Mouse (Mus musculus): Measurements from ENCODE around the gene Arl3. TPM values are rescaled to one million over a fixed set of nuclear protein-coding genes. Genes with fewer than 3 reads are reported as not detected.
"Not testable (repeated sequence)": the region's sequence is repeated elsewhere in the genome, so short reads cannot be mapped to it uniquely, and the experiment has no call there.

Arl3 gene
- total RNA-seq, 2 experiments from 2014 or later, result 122 to 129 TPM

- no peak for TF ChIP-seq CTCF (conservative IDR thresholded peaks at IDR 0.05)
- Histone ChIP-seq H3K4me3 (peak overlapping the region; percentile 92), H3K27ac (peak overlapping the region; percentile 97)
- DNase-seq (ENCODE audit: low spot score in 2 of 2), result no peak
Observed at GRCm38 (mm10) chr19:46572548-46572947, 450 bp downstream of the Arl3 start.

GRCm38 (mm10) chr19:46571878-46572244 lies 1.1 kb downstream of the Arl3 start:
- Histone ChIP-seq H3K27ac (peak overlapping the region; percentile 97; the same call in 1 of the 2 replicates), H3K4me3 (peak overlapping the region; percentile 92)
- TF ChIP-seq CTCF (conservative IDR thresholded peaks at IDR 0.05), result no peak
- peak in 1 of 2 experiments; percentile 35 for DNase-seq (ENCODE audit: low spot score in 2 of 2)

DNA sequence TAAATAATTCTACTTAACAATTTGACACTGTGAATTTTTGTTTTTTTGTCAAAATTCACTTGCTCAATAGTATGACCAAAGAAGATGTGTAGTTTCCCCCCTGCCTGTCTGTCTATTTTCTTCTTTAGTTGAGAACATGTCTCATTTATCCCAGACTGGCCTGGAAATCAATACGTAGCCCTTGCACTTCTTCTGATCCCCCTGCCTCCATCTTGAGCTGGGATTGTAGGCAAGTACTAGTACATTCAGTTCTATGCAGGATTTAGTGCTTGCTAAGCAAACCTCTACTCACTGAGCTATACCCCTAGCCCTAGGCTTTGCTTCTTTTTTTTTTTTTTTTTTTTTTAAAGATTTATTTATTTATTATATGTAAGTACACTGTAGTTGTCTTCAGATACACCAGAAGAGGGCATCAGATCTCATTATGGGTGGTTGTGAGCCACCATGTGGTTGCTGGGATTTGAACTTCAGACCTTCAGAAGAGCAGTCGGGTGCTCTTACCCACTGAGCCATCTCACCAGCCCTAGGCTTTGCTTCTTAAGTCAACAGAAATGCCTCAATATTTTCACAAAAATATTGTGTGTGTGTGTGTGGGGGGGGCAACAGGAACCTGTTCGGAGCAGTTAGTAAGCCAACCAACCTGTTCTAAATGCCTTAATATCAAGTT lies 1.7 kb downstream of the Arl3 start:
- H3K27ac ChIP-seq; DNase-seq (ENCODE audit: low spot score in 2 of 2): not testable (repeated sequence)
- peak; percentile 43 for TF ChIP-seq CTCF (conservative IDR thresholded peaks at IDR 0.05)
- H3K4me3 ChIP-seq, result peak overlapping the region; percentile 92

DNA sequence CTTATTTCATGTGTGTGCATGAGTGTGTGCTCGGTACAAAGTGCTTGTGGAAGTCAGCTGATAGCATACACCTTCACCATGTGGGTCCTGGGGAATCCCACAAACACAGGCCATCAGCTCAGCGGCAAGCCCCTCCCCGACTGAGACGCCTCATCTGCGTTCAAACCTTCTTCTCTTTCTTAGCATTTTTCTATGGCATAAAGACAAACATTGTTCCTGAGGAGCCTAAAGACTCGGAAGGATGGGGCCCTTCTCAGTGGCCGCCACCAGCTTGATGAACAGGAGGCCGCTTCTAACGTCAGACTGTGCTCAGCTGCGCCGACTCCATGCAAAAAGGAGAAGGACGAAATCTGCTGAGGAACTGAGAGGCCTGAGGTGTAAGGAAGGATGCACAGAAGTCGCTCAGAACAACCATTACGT lies 8.9 kb downstream of the Arl3 start:
- Histone ChIP-seq H3K27ac (no peak overlapping the region; the same call in 1 of the 2 replicates), H3K4me3 (no peak overlapping the region)
- TF ChIP-seq CTCF (conservative IDR thresholded peaks at IDR 0.05), result no peak
- no peak for DNase-seq (ENCODE audit: low spot score in 2 of 2)

GRCm38 (mm10) chr19:46563603-46564002 lies 9.4 kb downstream of the Arl3 start:
- TF ChIP-seq CTCF (conservative IDR thresholded peaks at IDR 0.05), result no peak
- DNase-seq (ENCODE audit: low spot score in 2 of 2), result no peak
- H3K4me3 ChIP-seq, result no peak overlapping the region
- H3K27ac ChIP-seq, result no peak overlapping the region; the same call in 1 of the 2 replicates

DNA sequence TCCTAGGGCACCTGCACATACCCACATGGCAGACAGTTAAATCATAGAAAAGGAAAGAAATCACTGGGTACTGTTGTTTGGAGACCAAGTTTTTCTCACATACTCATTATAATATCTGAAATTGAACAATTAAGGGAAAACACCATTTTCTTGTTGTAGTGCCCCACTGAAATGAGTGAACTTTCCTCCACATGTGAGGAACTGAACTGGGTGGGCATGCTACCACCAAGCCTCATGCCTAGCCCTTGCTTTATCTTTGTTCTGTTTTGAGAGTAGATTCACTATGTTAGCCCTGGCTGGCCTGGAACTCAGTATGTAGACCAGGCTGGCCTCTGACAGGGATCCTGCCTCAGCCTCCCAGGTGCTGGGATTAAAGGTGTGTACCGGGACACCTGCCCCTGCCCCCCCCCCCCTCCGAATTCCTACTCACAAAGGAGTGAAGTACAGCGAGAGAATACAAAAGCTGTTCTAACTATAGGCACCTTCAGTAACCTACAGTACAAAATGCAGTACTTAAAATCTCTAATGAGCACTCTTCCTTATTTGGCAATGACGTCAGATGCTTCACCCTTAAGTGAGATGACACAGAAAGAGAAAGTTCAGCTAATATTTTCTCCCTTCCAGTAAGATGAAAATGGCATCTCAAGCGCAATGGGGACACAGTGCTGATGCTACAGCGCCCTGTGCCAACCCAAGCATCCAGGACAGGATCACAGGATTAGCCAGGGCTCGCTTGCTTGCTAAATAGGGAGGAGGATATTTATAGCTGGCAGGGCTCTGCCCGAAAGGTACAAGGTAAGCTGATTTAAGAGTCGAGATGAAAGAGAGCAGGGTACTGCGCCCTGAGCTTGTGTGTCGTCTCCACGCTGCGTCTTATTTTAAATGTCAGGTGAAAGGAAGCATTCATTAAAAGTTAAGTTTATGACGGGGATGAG lies 10.2 kb downstream of the Arl3 start:
- no peak for TF ChIP-seq CTCF (conservative IDR thresholded peaks at IDR 0.05)
- no peak overlapping the region for H3K4me3 ChIP-seq

GRCm38 (mm10) chr19:46562132-46562531 lies 10.9 kb downstream of the Arl3 start:
- DNase-seq (ENCODE audit: low spot score in 2 of 2), result peak; percentile 51 to 54
- peak; percentile 86 for TF ChIP-seq CTCF (conservative IDR thresholded peaks at IDR 0.05)
- peak overlapping the region; percentile 40 for H3K27ac ChIP-seq
- H3K4me3 ChIP-seq, result no peak overlapping the region

More for the DNA sequence above, 10.2 kb downstream of the Arl3 start:
- DNase-seq (ENCODE audit: low spot score in 2 of 2), result no peak
- H3K27ac ChIP-seq, result peak overlapping the region; percentile 40

- H3K4me3 ChIP-seq, result no peak overlapping the region
- DNase-seq (ENCODE audit: low spot score in 2 of 2), result no peak
- no peak for TF ChIP-seq CTCF (conservative IDR thresholded peaks at IDR 0.05)
- H3K27ac ChIP-seq, result no peak overlapping the region
Observed at GRCm38 (mm10) chr19:46558631-46559030, 14.4 kb downstream of the Arl3 start.

DNA sequence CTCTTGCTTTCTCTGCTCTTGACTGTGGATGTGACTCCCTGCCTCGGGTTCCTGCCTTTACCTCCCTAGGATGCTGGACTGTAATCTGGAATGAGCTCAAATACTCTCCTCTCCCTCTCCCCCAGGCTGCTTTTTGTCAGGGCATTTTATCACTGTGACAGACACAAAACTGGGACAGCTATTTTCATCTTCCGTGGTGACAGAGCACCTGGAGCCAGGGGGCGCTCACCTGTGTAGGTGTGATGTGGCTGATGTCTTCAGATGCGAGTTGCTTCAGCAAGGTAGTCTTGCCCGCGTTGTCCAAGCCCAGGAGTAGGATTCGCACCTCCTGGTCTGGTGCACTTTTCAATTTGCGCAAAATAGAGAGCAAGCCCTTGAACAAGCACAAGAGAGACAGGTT lies 15.0 kb downstream of the Arl3 start:
- no peak overlapping the region for H3K4me3 ChIP-seq
- TF ChIP-seq CTCF (conservative IDR thresholded peaks at IDR 0.05), result no peak
- no peak for DNase-seq (ENCODE audit: low spot score in 2 of 2)
- no peak overlapping the region for H3K27ac ChIP-seq

- DNase-seq (ENCODE audit: low spot score in 2 of 2), result peak; percentile 52 to 56
- no peak for TF ChIP-seq CTCF (conservative IDR thresholded peaks at IDR 0.05)
- Histone ChIP-seq H3K27ac (no peak overlapping the region; the same call in 1 of the 2 replicates), H3K4me3 (no peak overlapping the region)
Observed at GRCm38 (mm10) chr19:46553541-46553955, 19.4 kb downstream of the Arl3 start.

DNA sequence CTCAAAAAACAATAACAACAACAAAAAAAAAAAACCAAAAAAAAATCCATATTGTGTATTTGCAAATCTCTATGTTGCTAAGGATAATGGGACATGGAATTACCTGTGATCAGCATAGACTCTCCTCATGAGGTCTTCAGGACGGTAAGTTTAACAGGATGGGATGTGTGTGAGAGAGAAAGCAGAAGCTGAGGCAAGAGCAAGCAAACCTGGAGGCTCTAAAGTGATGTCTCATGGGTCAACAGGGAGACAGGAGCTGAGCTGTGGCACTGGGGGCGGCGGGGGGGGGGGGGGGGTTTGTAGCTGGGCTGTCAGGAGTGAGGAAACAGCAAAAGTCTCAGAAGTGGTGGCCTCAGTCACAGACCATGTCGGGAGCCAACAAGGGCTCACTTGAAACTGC lies 20.5 kb downstream of the Arl3 start:
- H3K4me3 ChIP-seq, result no peak overlapping the region
- H3K27ac ChIP-seq, result no peak overlapping the region
- DNase-seq (ENCODE audit: low spot score in 2 of 2), result no peak
- no peak for TF ChIP-seq CTCF (conservative IDR thresholded peaks at IDR 0.05)

- TF ChIP-seq CTCF (conservative IDR thresholded peaks at IDR 0.05), result no peak
- Histone ChIP-seq H3K4me3 (no peak overlapping the region), H3K27ac (no peak overlapping the region)
- DNase-seq (ENCODE audit: low spot score in 2 of 2), result no peak
Observed at GRCm38 (mm10) chr19:46550385-46550784, 22.6 kb downstream of the Arl3 start.

- Histone ChIP-seq H3K27ac (no peak overlapping the region; the same call in 1 of the 2 replicates), H3K4me3 (no peak overlapping the region)
- DNase-seq (ENCODE audit: low spot score in 2 of 2), result no peak
- TF ChIP-seq CTCF (conservative IDR thresholded peaks at IDR 0.05), result no peak
Observed at GRCm38 (mm10) chr19:46548110-46548509, 24.9 kb downstream of the Arl3 start.

Data from layer of hippocampus, adult 2 months (tissue).